Comparison of ENCODE assay signal across 13 mouse cellular contexts in genomic region chr8:75090781-75091365, GRCm38 (mm10).
"Had no signal": no experiment of that assay in that cellular context is flagged by ENCODE, and none has a peak within 500 bp of the region (broad histone marks: within the 10 kb centered on the region; RNA-seq: fewer than 3 reads in every experiment).

No protein-coding gene starts in this region.

- H3K27me3 ChIP-seq: neural tube, embryonic 12.5 days; stomach, embryonic 15.5 days had no signal

- H3K4me3 ChIP-seq: midbrain, embryonic 12.5 days; neural tube, embryonic 12.5 days; stomach, embryonic 15.5 days had no signal

- H3K9me3 ChIP-seq: midbrain, embryonic 12.5 days; neural tube, embryonic 12.5 days; stomach, embryonic 15.5 days had no signal

- H3K9ac ChIP-seq: liver, embryonic 14.5 days; lung, embryonic 14.5 days; midbrain, embryonic 12.5 days; neural tube, embryonic 12.5 days; stomach, embryonic 15.5 days had no signal

- H3K27ac ChIP-seq: liver, embryonic 14.5 days; midbrain, embryonic 12.5 days; neural tube, embryonic 12.5 days had no signal

- ATAC-seq: midbrain, embryonic 16.5 days had no signal

- H3K4me2 ChIP-seq: midbrain, embryonic 12.5 days; neural tube, embryonic 12.5 days had no signal

- H3K36me3 ChIP-seq: midbrain, embryonic 12.5 days; neural tube, embryonic 12.5 days; stomach, embryonic 15.5 days had no signal

- DNase-seq: lung, adult 18-20 months; lung, embryonic 14.5 days; lung, postnatal 10 days; lung, postnatal 4 days; right cerebral cortex, postnatal 14 days; thymus, adult 2 months; thymus, postnatal 25 days; thymus, postnatal 4 days had no signal
